Mouse (Mus musculus) thymus, adult 2 months (tissue): ENCODE measurements around the gene Abt1. TPM values are rescaled to one million over a fixed set of nuclear protein-coding genes. Genes with fewer than 3 reads are reported as not detected.

ENCODE experiments used
- DNase-seq: peaks from one replicate; pipeline ENCODE4 v3.0.0; 2021
- H3K27ac ChIP-seq: fragments of 200-500 bp; 2 replicates; pipeline ENCODE4 v1.5.1; 2012; ENCODE audit warnings: low read length, control low read depth; ENCODE audit not compliant: control insufficient read depth, insufficient read depth
- H3K27me3 ChIP-seq: fragments of 200-500 bp; 2 replicates; pipeline ENCODE4 v1.6.1; 2012; ENCODE audit warnings: mild to moderate bottlenecking, low read length, moderate library complexity, mixed read lengths; ENCODE audit not compliant: control insufficient read depth, insufficient read depth
- H3K36me3 ChIP-seq: fragments of 200-500 bp; 2 replicates; pipeline ENCODE4 v1.6.1; 2012; ENCODE audit warnings: mild to moderate bottlenecking, low read length, moderate library complexity; ENCODE audit not compliant: control insufficient read depth, insufficient read depth
- H3K4me1 ChIP-seq: fragments of 200-500 bp; replicated peaks from 2 replicates; pipeline ENCODE4 v1.6.1; 2012; ENCODE audit warnings: low read length; ENCODE audit not compliant: control insufficient read depth, insufficient read depth
- H3K4me3 ChIP-seq: fragments of 200-500 bp; 2 replicates; pipeline ENCODE4 v1.5.1; 2012; ENCODE audit warnings: mild to moderate bottlenecking, low read length, control low read depth, moderate library complexity; ENCODE audit not compliant: control insufficient read depth, insufficient read depth
- CTCF ChIP-seq: fragments of 200-500 bp; IDR thresholded peaks from 2 replicates; pipeline ENCODE4 v1.5.1; 2012; ENCODE audit warnings: mild to moderate bottlenecking, control low read depth, low read length, moderate library complexity, borderline replicate concordance; ENCODE audit not compliant: control insufficient read depth, poor library complexity, insufficient read depth; ENCODE audit errors: extremely low read depth
- POLR2A ChIP-seq: fragments of 200-500 bp; IDR thresholded peaks from 2 replicates; pipeline ENCODE4 v1.6.1; 2012; ENCODE audit warnings: mild to moderate bottlenecking, low read length, control low read depth, moderate library complexity; ENCODE audit not compliant: control insufficient read depth, poor library complexity, insufficient read depth; ENCODE audit errors: extremely low read depth
- WGBS: fragments of 180-500 bp; shearing (Covaris S2); methylation state at CpG from one replicate; pipeline ENCODE4 v1.1.7; 2018; 5-methylcytosine and 5-hydroxymethylcytosine counted together
- polyA plus RNA-seq: library from polyadenylated mRNA; depleted of rRNA; stranded (reverse); fragments of >200 nt; gene quantifications from 2 replicates; pipeline ENCODE4 v1.2.3, GENCODE M21; 2012; rRNA removed

Gene Abt1
- polyA plus RNA-seq, 1 experiment: 4.2 TPM

DNA sequence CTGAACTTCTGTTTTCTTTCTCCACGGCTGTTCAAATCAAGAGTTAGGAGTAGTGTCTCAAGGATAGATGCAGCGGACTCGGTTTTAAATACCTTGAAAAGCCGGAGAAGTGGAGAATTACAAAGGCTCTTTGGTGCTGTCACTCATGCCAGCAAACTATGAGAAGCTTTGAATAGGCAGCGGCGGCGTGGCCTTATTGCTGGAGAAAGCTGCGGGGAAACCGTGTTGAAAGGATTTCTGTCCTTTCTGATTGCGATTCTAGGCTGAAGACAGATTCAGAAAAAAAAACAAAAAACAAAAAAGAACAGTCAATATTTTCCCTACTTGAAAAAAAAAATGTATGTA, 54.3 kb downstream of the Abt1 start:
- no peak for DNase-seq
- peak overlapping the region; percentile 88 for H3K4me3 ChIP-seq
- no peaks in the 10 kb centered on the region for H3K4me1 ChIP-seq
- H3K27me3 ChIP-seq: no peaks in the 10 kb centered on the region
- TF ChIP-seq POLR2A (no peak), CTCF (no peak; the same call in 1 of the 2 replicates)
- under 1% methylated on average over 10 of the region's 10 CpGs for WGBS
- peak overlapping the region; percentile 14; the same call in 1 of the 2 replicates for H3K27ac ChIP-seq
- H3K36me3 ChIP-seq: no peaks in the 10 kb centered on the region

- Histone ChIP-seq H3K27me3 (no peaks in the 10 kb centered on the region), H3K4me1 (no peaks in the 10 kb centered on the region), H3K4me3 (peak within 1 kb of the TSS; percentile 88), H3K36me3 (no peaks in the 10 kb centered on the region), H3K27ac (peak within 1 kb of the TSS; percentile 16; the same call in 1 of the 2 replicates)
- 1% methylated on average over 55 of the region's 55 CpGs for WGBS
- peak; percentile 44; the same call in 1 of the 2 replicates for TF ChIP-seq CTCF
- TF ChIP-seq POLR2A: peak; percentile 80
- DNase-seq: peak; percentile 94
Measured at GRCm38 (mm10) chr13:23368583-23369420, 54.9 kb downstream of the Abt1 start, which contains the start of gene Zfp322a. Gene Zfp322a (minus strand): TSS chr13:23369208.

Other genes with a start within 250 kb of the Abt1 start
- 0.12 TPM in 1 of 2 replicates, not detected in the other for gene Vmn1r220, start 235.9 kb downstream of the Abt1 start, polyA plus RNA-seq
- gene Vmn1r221, start 209.7 kb downstream of the Abt1 start, polyA plus RNA-seq: not detected in 2 replicates
- gene Vmn1r222, start 187.9 kb downstream of the Abt1 start, polyA plus RNA-seq: not detected in 2 replicates
- not detected in 2 replicates for gene Vmn1r223, start 176.7 kb downstream of the Abt1 start, polyA plus RNA-seq
- 2.4 and 3.7 TPM in 2 replicates for gene Zfp322a, start 54.7 kb downstream of the Abt1 start, polyA plus RNA-seq
- gene Btn1a1, start 42.0 kb upstream of the Abt1 start, polyA plus RNA-seq: 0.05 and 0.15 TPM in 2 replicates
- gene Btn2a2, start 65.0 kb upstream of the Abt1 start, polyA plus RNA-seq: 0.23 and 0.27 TPM in 2 replicates
- 150 and 182 TPM in 2 replicates for gene Hist1h4h, start 107.2 kb upstream of the Abt1 start, polyA plus RNA-seq
- 4,070 and 5,945 TPM in 2 replicates for gene Hist1h2af, start 110.0 kb upstream of the Abt1 start, polyA plus RNA-seq
- 496 and 661 TPM in 2 replicates for gene Hist1h3g, start 111.6 kb upstream of the Abt1 start, polyA plus RNA-seq
- gene Hist1h2bh, start 119.5 kb upstream of the Abt1 start, polyA plus RNA-seq: 37.8 and 51.2 TPM in 2 replicates
- 72.3 and 87.8 TPM in 2 replicates for gene Hist1h3f, start 120.2 kb upstream of the Abt1 start, polyA plus RNA-seq
- 208 and 221 TPM in 2 replicates for gene Hist1h4f, start 127.8 kb upstream of the Abt1 start, polyA plus RNA-seq
- 1.9 and 2.9 TPM in 2 replicates for gene Hist1h1d, start 129.4 kb upstream of the Abt1 start, polyA plus RNA-seq
- gene Hist1h3e, start 138.5 kb upstream of the Abt1 start, polyA plus RNA-seq: 245 and 339 TPM in 2 replicates
- gene Hist1h2ae, start 147.4 kb upstream of the Abt1 start, polyA plus RNA-seq: 174 and 210 TPM in 2 replicates
- gene Hist1h2bg, start 147.5 kb upstream of the Abt1 start, polyA plus RNA-seq: 523 and 578 TPM in 2 replicates
- 277 and 362 TPM in 2 replicates for gene Hist1h2bf, start 150.3 kb upstream of the Abt1 start, polyA plus RNA-seq
- 76.8 and 109 TPM in 2 replicates for gene Hist1h2ad, start 150.5 kb upstream of the Abt1 start, polyA plus RNA-seq
- gene Hist1h3d, start 151.9 kb upstream of the Abt1 start, polyA plus RNA-seq: 161 and 207 TPM in 2 replicates
- 115 and 120 TPM in 2 replicates for gene Hist1h4d, start 157.7 kb upstream of the Abt1 start, polyA plus RNA-seq
- gene Hist1h2be, start 197.3 kb upstream of the Abt1 start, polyA plus RNA-seq: 14.4 and 19.9 TPM in 2 replicates
- 9.4 and 18.5 TPM in 2 replicates for gene Hist1h1e, start 198.7 kb upstream of the Abt1 start, polyA plus RNA-seq